Mouse (Mus musculus) gastrocnemius, postnatal 36 days (tissue): ENCODE measurements around the gene Cacna1f. TPM values are rescaled to one million over a fixed set of nuclear protein-coding genes. Genes with fewer than 3 reads are reported as not detected.

ENCODE experiments used
- DNase-seq, 2 experiments: peaks; one replicate each; pipeline ENCODE4 v3.0.0; 2022
- intact Hi-C: fragments of 180-260 bp; cut with DNase I; formaldehyde crosslinking; loops from one replicate; pipeline ENCODE4 v1.15.1; 2025
- long read RNA-seq, 2 experiments: library from polyadenylated mRNA; stranded (forward); transcript quantifications; one replicate each; pipeline ENCODE4 v2.0.0; 2021
- total RNA-seq, 2 experiments: library from RNA; stranded (reverse); gene quantifications; 2 replicates each; pipeline ENCODE4 v1.2.3; 2021

Cacna1f gene
- not detected for total RNA-seq
- long read RNA-seq, experiment 1, result 0 reads
- long read RNA-seq, experiment 2, result 0 reads

DNA sequence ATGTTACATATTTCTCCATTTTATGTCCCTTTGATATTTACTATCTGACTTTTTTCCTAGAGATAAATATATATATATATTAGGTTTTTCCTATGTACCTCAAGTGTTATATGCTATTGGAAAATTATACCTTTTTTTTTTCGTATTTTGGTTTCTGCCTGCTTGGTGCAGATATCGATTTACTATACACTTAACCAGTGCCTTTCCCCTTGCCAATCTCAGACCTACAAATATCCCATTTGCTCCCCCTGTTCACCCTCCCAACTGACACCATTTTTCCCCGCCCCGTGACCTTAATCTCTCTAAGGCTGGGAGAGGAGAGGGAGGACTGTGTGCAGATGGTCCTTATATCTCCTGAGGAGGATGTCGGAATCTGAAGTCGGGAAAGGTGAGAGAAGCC lies at the start of gene Cacna1f:
Gene Cacna1f (plus strand): TSS at position 301 of the 400 bp plus-strand sequence.
- intact Hi-C loops, result no loop called here
- no peak for DNase-seq

DNA sequence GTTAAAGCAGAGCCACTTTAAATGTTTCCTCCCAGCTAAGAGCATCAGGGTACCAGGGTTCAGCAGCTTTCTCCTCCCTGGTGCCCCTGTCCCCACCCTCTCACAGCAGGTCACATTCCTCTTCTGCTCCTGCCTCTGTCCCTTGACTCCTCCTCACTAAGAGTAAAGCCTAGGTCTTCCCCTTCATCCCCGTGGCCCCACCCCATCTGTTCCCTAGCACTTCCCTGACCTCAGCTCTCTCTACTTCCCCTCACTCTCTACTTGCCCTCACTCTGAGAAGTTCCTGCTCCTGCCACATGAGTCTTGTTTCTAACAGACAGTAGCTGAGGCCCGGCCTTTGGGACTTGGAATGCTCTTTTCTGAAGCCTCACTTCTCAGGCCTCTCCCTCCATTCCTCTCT lies 43.8 kb upstream of the Cacna1f start:
- DNase-seq, result no peak
- intact Hi-C loops, result no loop called here

DNA sequence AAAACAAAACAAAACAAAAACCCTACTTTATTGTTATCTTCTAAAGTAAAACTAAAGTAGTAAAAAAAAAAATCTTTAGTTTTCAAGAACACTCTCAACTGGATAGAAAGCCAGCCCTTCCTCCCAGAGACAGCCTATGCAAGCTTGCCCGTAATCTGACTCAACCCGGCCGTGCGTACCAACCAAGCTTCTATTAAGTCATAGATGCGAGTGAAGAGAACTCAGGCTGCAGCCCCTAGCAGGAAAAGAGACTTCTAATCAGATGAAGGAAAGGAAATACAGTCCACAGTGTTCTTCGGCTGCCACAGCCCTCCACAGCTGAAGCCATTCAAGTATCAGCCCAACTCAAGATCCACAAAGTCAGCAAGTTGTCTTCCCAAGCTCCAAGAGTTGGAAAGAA lies 40.5 kb upstream of the Cacna1f start:
- intact Hi-C loops, result no loop called here
- DNase-seq, result no peak

DNA sequence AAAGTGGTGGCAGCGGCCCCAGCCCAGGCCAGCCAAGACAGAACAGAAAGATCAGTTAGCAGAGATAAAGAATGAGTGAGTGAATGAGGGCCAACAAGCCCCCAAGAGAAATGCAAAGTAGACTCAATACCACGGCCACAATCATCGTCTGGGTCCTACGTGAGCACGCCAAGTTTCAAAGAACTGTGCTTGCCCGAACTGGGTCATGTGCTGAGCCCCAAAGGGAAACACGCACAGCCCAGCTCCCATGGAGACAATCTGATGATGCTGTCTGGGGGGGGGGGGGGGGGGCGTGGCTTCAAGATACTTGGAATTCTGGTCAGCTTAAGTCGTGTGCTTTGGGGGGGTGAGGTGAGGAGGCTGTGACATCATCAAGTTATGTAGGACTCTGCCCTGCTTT lies 39.4 kb upstream of the Cacna1f start:
- no peak for DNase-seq
- intact Hi-C loops, result no loop called here

DNA sequence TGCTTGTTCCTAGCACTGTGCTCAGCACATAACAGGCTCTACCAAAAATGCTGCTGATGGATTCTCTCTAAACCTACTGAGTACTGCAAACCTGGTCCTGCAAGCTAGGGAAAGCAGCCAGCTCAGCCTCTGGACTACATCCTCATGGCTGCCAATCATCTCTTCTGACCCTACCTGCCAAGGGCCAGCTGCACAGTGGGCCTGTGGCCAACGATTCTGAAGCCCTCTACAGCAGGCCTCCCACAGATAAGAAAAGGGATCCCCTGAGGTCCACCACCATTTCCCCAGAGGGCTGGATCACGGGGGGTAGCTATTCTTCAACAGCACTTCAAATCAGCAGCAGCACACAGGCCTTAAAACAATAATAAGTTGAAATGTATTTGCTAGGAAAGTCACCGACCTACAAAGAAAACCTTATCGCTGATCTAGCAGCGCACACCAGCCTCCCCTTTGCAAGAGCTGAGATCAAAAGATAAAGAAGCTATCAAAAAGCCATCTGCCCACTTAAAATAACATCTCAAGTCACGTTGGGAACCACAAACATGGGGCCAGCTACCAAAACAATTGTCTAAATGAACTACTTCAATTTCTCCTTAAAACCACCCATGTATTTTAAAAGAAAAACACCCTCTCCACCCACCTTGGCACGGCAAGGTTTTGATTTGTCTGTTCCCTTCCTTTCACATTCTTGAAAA lies 36.3 kb upstream of the Cacna1f start:
- intact Hi-C loops, result loop anchor here (10.0 kb wide), 1 partner anchor 124 kb away; the partner anchor contains the start of gene Gpkow
- DNase-seq, result no peak

DNA sequence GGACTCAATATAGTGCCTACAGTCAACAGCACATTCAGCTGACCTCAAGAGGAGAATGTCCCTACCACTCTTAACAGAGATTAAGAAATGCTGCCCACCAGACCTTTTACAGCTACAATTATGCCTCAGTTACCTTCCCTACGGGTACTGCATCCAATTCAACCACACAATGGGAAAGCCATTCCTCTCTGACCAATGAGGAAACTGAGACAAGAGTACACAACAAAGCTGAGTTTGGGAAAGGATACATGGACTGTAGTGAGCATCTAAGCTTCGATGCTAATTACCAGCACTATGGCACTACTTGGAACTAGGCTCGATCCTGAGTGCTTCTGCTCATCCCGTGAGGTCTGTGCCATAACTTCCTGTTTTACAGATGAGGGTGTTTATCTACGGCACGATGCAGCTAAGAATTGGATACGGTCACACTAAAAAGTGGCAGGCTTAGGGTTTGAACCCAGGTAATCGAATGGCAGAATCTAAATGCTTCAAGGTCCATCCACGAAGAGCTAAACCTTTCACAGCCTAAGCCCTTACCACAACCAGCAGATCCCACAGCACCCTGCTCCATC lies 35.2 kb upstream of the Cacna1f start:
- DNase-seq, result no peak
- intact Hi-C loops, result loop anchor here (10.0 kb wide), 1 partner anchor 123 kb away; the partner anchor contains the start of gene Gpkow

DNA sequence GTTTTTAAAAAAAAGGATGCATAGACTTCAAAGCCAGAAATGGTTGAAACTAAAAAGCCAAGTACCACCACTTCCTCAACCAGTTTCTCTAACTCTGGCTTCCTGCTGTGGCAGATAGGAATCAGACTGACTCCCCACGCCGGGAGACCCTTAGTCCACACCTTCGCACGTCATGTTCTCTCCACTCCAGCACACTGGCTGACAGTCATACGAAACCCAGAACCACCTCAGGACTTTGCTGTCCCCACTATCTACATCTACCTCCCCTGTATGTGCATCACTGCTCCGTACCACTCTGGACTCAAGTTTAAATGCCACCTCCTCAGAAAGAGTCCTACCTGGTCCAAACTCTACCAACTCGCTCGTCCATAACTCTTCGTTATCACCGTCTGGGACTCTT lies 34.4 kb upstream of the Cacna1f start:
- no peak for DNase-seq
- intact Hi-C loops, result loop anchor here (10.0 kb wide), 1 partner anchor 122 kb away; the partner anchor contains the start of gene Gpkow

DNA sequence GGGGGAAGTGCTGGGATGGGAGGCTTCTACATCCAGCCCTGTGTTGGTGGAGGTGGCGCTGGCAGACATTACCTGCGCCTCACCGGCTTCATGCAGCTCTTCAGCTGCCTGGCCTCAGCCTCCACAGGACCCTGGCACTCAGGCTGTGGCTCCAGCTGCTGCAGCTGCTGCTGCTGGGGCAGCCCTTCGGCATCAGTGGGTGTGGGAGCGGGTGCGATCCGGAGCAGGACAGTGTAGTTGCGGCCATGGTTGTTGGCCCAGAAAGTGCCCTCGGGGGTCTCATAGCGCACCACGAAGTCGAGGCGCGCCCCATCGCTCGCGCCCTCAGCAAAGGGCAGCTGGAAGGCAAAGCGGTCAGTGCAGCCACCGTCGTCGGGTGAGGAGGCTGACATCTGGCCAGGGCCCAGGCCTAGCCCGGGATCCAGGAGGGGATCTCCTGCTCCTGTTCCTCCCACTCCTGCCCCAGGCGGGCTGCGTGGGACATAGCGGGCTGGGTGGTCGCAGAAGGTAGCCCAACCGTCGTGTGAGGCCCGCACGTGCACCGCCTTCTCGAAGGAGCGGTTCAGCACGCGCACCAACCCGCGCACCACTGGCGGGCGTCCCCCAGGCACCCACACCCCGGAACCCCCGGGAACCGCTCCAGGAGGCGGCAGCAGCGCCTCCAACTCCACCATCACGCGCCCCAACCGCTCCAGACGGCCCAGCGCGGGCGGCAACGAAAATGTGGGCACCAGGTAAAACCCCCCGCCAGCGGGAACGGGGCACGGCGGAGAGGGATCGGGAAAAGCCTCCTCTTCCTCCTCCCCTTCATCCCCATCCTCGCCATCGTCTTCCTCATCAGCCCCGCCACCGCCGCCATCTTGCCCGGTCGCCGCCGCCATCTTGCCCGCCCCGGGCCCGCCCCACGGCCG lies 33.5 kb upstream of the Cacna1f start, which contains the start of gene Foxp3:
Gene Foxp3 (plus strand): TSS at position 469 of the 911 bp plus-strand sequence.
- intact Hi-C loops, result loop anchor here (10.0 kb wide), 1 partner anchor 121 kb away; the partner anchor contains the start of gene Gpkow
- no peak for DNase-seq

DNA sequence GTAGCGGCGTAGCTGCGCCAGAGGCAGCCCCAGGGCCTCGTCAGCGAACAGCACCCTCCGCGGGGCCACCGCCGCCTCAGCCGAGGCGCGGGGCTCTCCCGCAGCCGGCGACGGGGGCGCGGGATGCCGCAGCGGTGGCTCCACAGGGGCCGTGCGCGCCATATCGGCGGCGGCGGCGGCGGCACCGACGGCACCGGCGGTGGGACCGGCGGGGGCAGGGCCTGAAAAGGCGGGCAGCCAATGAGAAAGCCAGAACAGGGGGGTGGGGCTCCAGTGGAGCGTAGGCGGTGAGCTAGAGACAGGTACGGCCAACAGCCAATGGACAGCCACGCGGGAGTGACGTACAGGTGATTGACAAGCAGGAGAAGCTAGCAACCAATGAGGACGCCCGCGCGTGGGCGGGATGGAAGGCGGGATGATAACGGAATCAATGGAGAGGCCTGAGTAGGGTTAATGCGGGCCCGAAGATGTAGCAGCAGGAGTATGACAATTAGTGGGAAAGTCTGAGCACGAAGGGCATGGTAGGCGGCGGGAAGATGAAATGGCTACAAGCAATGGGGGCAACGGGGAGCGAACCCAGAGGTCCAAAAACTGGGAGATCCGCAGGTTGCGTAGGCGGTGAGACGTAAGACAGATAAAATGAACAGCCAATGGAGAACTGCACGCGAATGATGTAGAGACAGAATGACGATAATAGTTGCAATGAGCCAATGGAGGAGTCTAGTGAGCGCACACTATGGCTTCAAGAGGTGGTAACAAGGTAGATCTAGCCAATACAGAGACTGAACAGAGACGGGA lies 32.6 kb upstream of the Cacna1f start, which contains the start of gene Ppp1r3f:
Gene Ppp1r3f (minus strand): TSS at position 197 of the 798 bp plus-strand sequence.
- intact Hi-C loops, result loop anchor here (10.0 kb wide), 1 partner anchor 121 kb away; the partner anchor contains the start of gene Gpkow
- peak; percentile 75 to 87 for DNase-seq

DNA sequence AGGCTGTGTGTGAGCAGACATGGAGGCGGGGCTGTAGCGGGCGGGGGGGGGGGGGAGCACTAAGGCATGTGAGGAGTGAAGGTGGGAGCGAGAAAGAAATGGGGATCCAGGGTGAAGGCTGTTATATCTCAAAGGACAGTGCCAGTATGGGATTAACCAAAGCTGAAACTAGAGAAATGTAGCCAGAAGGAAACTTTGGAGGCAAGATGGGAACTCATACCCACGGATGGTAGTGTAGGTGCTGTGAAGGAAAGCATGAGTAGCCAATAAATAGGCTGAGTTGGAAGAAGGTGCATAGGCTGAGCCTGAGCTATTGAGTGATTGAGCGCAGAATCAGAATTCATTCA lies 32.0 kb upstream of the Cacna1f start:
- intact Hi-C loops, result loop anchor here (10.0 kb wide), 1 partner anchor 120 kb away; the partner anchor contains the start of gene Gpkow
- no peak for DNase-seq

DNA sequence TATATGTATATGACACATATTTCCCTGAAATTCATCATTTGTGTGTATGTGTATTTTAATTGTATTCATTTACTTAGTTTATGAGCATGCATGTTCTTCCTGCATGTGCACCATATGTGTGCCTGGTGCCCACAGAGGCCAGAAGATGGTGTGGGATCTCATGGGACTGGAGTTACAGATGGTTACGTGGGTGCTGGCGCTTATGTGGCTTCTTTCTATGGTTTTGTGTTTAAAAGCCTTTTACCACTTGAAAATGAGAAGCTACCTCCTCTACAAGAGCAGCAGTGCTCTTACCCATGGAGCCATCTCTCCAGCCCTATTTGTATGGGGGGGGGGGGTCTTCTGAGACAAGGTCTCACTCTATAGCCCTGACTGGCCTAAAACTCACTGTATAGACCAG lies 25.7 kb upstream of the Cacna1f start:
- DNase-seq, result no peak
- intact Hi-C loops, result no loop called here

DNA sequence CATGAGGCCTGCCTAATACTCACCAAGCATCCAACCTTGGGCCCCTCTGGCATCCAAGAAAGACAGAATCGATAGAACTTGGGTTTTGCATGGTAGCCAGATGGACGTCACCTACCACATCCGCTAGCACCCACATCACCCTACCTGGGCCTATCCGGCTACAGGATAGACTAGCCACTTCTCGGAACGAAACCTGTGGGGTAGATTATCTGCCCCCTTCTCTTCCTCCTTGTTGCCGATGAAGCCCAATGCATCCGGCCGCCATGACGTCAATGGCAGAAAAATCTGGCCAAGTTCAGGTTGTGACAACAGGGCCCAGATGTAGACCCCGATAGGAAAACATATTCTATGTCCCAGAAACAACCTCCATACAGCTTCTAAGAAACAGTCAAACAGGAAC lies 23.0 kb upstream of the Cacna1f start:
- intact Hi-C loops, result no loop called here
- no peak for DNase-seq

DNA sequence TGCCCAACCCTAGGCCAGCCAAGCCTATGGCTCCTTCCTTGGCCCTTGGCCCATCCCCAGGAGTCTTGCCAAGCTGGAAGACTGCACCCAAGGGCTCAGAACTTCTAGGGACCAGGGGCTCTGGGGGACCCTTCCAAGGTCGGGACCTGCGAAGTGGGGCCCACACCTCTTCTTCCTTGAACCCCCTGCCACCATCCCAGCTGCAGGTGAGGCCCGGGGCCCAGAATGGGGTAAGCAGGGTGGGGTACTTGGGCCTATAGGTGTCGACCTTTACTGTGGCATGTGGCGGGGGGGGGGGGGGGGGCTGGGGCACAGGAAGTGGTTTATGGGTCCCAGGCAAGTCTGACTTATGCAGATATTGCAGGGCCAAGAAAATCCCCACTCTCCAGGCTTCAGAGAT lies 20.5 kb upstream of the Cacna1f start:
- intact Hi-C loops, result no loop called here
- DNase-seq, result no peak

DNA sequence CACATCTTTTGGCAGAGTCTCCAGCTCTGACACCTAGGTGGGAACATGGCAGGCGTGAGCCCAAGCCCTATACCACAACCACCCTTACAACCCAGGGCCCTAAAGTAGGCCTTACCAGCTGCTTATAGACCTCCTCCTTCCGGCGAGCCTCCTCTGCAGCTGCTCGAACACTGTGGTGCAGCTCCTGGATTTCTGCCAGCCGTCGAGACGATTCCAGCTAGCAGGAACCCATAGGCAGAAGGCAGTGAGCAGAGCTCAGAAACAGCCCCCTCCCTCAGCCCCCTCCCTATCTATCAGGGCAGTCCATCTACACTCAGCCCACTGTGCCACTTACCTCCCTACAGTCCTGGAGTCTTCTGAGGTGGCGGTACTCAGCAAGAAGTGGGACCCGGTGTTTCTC lies 11.5 kb upstream of the Cacna1f start:
- DNase-seq, result no peak
- intact Hi-C loops, result no loop called here

DNA sequence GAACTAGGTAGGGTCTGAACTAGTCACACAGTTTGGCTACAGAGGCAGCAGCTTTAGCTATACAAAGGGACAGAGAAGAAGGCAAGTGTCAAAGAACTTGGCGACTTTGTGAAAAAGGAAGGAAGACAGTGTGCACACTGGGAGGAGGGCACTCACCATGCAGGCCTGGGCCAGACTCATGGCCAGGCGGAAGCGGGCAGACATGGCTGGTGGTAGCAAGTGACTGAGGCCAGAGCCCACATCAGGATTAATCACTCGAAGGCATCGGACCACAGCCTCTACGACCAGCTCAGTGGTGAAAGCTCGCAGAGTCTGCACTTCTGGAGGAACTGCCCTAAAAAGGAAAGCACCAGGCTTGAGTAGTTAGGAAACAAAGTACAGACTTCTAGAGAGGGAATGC lies 2.9 kb upstream of the Cacna1f start:
- intact Hi-C loops, result no loop called here
- no peak for DNase-seq

DNA sequence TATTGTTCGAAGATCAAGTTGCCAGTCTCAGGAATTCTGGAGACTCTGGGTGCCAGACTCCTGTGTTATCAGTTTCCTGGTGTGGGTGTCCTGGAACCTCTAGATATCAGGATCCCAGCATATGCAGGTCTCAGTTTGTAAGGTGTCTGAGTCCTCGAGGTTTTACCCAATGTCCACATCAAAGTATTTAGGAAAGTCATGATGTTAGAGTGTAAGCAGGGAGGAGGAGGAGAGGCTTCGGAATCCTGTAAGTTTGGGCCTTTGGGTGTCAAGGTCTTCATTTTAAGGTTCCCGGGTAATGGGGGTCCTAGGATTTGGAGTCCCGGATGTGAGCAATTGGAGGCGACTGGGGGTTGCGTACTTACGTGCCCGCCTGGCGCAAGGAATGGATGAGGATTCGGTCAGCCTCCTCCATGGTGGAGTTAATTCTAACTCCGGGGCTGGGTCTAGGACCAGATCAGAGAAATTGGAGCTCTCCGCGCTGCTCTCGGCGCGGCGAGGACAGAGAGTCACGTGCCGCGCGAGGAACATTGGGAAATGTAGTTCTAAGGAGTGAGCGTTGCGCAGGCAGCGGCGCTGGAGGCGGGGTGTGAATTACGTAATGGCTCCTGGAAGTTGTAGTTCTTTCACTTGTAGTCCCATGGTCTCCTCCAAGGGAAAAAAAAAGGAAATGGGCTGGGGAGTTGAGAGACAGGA lies 1.9 kb upstream of the Cacna1f start, which contains the start of gene Ccdc22:
Gene Ccdc22 (minus strand): TSS at position 639 of the 696 bp plus-strand sequence.
- peak; percentile 66 to 79 for DNase-seq
- intact Hi-C loops, result no loop called here

DNA sequence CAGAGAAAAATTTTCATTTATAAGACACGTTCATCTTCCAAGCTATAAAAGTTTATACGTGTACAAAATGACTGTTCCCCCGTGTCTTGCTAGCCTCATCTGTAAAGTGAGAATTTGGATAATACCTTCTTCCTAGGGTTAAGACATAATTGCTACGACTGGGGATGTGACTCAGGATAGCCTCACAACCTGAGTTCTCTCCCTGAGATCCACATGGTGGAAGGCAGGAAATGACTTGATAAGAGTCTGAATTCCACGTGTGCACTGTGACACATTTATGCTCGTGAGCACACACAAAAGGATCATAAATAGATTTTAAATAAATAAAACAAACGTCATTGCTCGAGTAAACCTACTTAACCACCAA lies 1.3 kb upstream of the Cacna1f start:
- intact Hi-C loops, result no loop called here
- no peak for DNase-seq

DNA sequence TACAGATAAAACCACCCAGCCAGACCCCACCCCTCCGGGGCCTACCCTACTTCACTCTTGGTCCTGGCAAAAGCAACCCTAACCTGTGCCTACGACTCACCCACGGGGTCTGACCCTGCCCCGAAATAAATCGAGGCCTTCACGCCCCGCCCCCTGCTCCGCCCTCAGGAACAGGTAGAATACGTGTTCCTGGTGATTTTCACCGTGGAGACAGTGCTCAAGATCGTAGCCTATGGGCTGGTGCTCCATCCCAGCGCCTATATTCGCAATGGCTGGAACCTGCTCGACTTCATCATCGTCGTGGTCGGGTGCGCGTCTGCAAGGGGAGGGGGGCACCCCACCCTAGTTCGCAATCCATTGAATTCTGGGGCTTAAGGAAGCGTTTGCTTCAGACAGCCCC lies 3.2 kb downstream of the Cacna1f start:
- intact Hi-C loops, result no loop called here
- no peak for DNase-seq

DNA sequence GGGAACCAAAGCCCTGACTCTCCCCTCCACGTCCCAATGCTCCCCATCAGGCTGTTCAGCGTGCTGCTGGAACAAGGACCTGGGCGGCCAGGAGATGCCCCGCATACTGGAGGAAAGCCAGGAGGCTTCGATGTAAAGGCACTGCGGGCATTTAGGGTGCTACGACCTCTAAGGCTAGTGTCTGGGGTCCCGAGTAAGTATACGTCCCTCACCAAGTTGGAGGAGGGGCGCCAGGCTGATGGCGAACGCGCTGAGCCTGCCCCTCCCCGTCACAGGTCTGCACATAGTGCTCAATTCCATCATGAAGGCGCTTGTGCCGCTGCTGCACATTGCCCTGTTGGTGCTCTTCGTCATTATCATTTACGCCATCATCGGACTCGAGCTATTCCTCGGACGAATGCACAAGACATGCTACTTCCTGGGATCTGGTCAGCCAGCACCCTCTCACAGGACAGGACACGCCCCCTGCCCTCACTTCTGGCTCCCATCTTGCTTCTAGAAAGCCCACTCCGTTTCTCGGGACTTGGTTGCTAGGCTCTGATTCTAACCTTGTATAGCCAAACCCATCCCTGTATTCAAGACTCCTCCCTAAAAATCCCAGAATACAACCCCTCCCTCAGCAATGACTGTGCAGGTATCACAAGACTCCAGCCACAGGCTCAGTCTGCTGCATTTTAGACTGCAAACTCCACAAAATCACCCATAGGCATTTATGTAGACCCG lies 3.8 kb downstream of the Cacna1f start:
- DNase-seq, result no peak
- intact Hi-C loops, result no loop called here
